In the genomic region with DNA sequence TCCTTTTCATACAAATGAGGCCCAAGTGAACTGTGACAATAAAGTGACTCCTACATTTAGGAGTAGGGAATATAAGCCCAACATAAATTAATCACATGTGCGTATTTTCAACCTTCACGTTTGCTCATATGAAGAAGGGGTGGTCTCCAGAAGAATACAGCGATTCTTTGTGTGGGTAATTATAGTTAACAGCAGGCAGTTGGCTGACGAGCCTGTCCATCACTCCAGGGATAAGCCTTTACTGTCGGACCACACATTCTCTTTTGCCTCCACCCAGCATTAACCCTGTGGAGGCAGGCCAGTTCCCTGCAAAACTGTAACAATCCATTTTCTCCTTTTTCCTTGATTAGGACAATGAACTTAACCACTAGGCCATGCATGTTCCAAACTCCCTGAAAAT, we compare ENCODE assay signal across 15 mouse cellular contexts.
"Had no signal": no experiment of that assay in that cellular context is flagged by ENCODE, and none has a peak within 500 bp of the region (broad histone marks: within the 10 kb centered on the region; RNA-seq: fewer than 3 reads in every experiment).

No protein-coding gene starts in this region.

- H3K27me3 ChIP-seq: liver, embryonic 15.5 days; neural tube, embryonic 13.5 days had no signal

- H3K4me3 ChIP-seq: layer of hippocampus, adult 2 months; limb, embryonic 10.5 days; liver, embryonic 15.5 days; neural tube, embryonic 13.5 days had no signal

- H3K4me1 ChIP-seq: liver, embryonic 15.5 days had no signal

- H3K36me3 ChIP-seq: limb, embryonic 10.5 days; liver, embryonic 15.5 days; neural tube, embryonic 13.5 days had no signal

- H3K9me3 ChIP-seq: limb, embryonic 10.5 days; liver, embryonic 15.5 days; neural tube, embryonic 13.5 days had no signal

- H3K4me2 ChIP-seq: liver, embryonic 11.5 days; liver, embryonic 15.5 days; neural tube, embryonic 13.5 days had no signal

- H3K27ac ChIP-seq: kidney, postnatal 0 days; layer of hippocampus, adult 2 months; limb, embryonic 10.5 days; liver, embryonic 15.5 days; neural tube, embryonic 13.5 days had no signal

- H3K9ac ChIP-seq: liver, embryonic 15.5 days; neural tube, embryonic 13.5 days had no signal

- DNase-seq: kidney, adult 8-10 months; kidney, postnatal 4 days; lung, adult 2 months; lung, postnatal 36 days; right cerebral cortex, adult 18-20 months; right cerebral cortex, postnatal 25 days; thymus, postnatal 36 days had no signal

- ATAC-seq: intestine, postnatal 0 days; lung, postnatal 0 days had no signal
